In the genomic region with DNA sequence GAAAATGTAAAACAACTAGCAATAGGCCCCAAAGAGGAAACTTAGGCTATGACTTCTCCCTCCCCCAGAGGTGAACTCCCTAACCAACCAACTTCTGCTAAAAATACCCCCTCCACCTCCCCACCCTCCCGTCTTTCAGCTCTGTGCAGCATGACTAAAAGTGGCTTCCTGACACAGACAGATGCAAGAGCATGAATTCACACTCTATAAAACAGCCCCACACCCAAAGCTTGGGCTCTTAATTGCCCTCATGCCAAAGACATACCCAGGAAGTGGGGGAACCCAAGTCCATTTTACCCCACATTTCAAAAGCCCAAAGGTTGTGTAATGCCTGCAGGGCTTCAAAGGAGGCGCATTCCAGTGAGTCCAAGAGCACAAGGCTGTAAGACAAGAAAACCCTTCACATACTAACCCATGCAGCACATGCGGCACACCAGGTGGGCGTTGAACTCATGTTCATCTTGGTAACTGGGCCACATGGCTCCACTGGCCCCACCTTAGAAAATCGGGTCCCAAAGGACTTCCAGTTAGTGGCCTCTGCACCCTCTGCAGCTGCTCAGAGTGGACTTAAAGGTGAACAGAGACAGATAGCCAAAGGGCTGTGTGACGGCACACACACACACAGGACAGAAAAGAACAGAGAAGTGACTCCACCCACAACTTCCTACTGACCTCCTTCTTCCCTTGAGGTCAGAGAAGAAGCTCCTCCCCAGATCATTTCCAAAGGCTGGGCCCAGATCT, we compare ENCODE assay signal across 8 mouse cellular contexts.
DNase-seq lines count a peak whose midpoint lies in the region; ATAC-seq and TF ChIP-seq lines count a peak whose summit lies in the region.

No protein-coding gene starts in this region.

- no peak for TF ChIP-seq POLR2A in small intestine, adult 2 months (IDR thresholded peaks at IDR 0.05; ENCODE audit: low read depth, low read length)

- DNase-seq in kidney, postnatal 0 days (ENCODE audit: low spot score) = no peak
- no peak for DNase-seq in hindbrain, embryonic 11.5 days (ENCODE audit: low spot score)
- DNase-seq in forebrain, embryonic 11.5 days (ENCODE audit: low spot score) = no peak

- H3K27me3 ChIP-seq in kidney, postnatal 0 days (ENCODE audit: insufficient read depth, low read length) = no peaks in the 10 kb centered on the region
- H3K27me3 ChIP-seq in kidney, embryonic 15.5 days = no peaks in the 10 kb centered on the region
- H3K27me3 ChIP-seq in embryonic facial prominence, embryonic 15.5 days = no peaks in the 10 kb centered on the region
- no peaks in the 10 kb centered on the region for H3K27me3 ChIP-seq in limb, embryonic 15.5 days
- H3K27me3 ChIP-seq in small intestine, adult 2 months (ENCODE audit: control insufficient read depth, insufficient read depth, low read length) = no peaks in the 10 kb centered on the region
- H3K27me3 ChIP-seq in hindbrain, embryonic 11.5 days (ENCODE audit: control insufficient read depth, insufficient read depth, low read length) = no peaks in the 10 kb centered on the region
- no peaks in the 10 kb centered on the region for H3K27me3 ChIP-seq in forebrain, embryonic 11.5 days (ENCODE audit: control insufficient read depth, insufficient read depth, low read length)
- no peaks in the 10 kb centered on the region for H3K27me3 ChIP-seq in midbrain, embryonic 13.5 days

- H3K9ac ChIP-seq in kidney, postnatal 0 days (ENCODE audit: low read depth, low read length) = no peak overlapping the region
- no peak overlapping the region for H3K9ac ChIP-seq in kidney, embryonic 15.5 days
- H3K9ac ChIP-seq in embryonic facial prominence, embryonic 15.5 days = no peak overlapping the region
- H3K9ac ChIP-seq in limb, embryonic 15.5 days = no peak overlapping the region
- no peak overlapping the region for H3K9ac ChIP-seq in hindbrain, embryonic 11.5 days (ENCODE audit: low read depth, low read length)
- H3K9ac ChIP-seq in forebrain, embryonic 11.5 days (ENCODE audit: low read length) = no peak overlapping the region
- H3K9ac ChIP-seq in midbrain, embryonic 13.5 days (replicated peaks) = no peak overlapping the region

- 63% methylated on average over 6 of the region's 6 CpGs for WGBS in kidney, postnatal 0 days
- 62% methylated on average over 6 of the region's 6 CpGs for WGBS in kidney, embryonic 15.5 days
- 59% methylated on average over 6 of the region's 6 CpGs for WGBS in embryonic facial prominence, embryonic 15.5 days
- 49% methylated on average over 6 of the region's 6 CpGs for WGBS in limb, embryonic 15.5 days
- 57% methylated on average over 6 of the region's 6 CpGs for whole genome bisulfite sequencing in small intestine, adult 2 months
- WGBS in hindbrain, embryonic 11.5 days = 81% methylated on average over 6 of the region's 6 CpGs
- 80% methylated on average over 6 of the region's 6 CpGs for whole genome bisulfite sequencing in forebrain, embryonic 11.5 days
- 82% methylated on average over 6 of the region's 6 CpGs for WGBS in midbrain, embryonic 13.5 days

- H3K9me3 ChIP-seq in kidney, postnatal 0 days (replicated peaks; ENCODE audit: low read length) = no peaks in the 10 kb centered on the region
- H3K9me3 ChIP-seq in kidney, embryonic 15.5 days (replicated peaks) = no peaks in the 10 kb centered on the region
- H3K9me3 ChIP-seq in embryonic facial prominence, embryonic 15.5 days (replicated peaks) = no peaks in the 10 kb centered on the region
- no peaks in the 10 kb centered on the region for H3K9me3 ChIP-seq in limb, embryonic 15.5 days
- H3K9me3 ChIP-seq in hindbrain, embryonic 11.5 days (ENCODE audit: control insufficient read depth, low read length) = no peaks in the 10 kb centered on the region
- no peaks in the 10 kb centered on the region for H3K9me3 ChIP-seq in forebrain, embryonic 11.5 days (ENCODE audit: control insufficient read depth, low read length)
- H3K9me3 ChIP-seq in midbrain, embryonic 13.5 days = no peaks in the 10 kb centered on the region

- H3K36me3 ChIP-seq in kidney, postnatal 0 days (ENCODE audit: insufficient read depth, low read length) = no peaks in the 10 kb centered on the region
- H3K36me3 ChIP-seq in kidney, embryonic 15.5 days = no peaks in the 10 kb centered on the region
- no peaks in the 10 kb centered on the region for H3K36me3 ChIP-seq in embryonic facial prominence, embryonic 15.5 days
- no peaks in the 10 kb centered on the region for H3K36me3 ChIP-seq in limb, embryonic 15.5 days
- H3K36me3 ChIP-seq in small intestine, adult 2 months (ENCODE audit: control insufficient read depth, insufficient read depth, low read length) = no peaks in the 10 kb centered on the region
- H3K36me3 ChIP-seq in hindbrain, embryonic 11.5 days (ENCODE audit: control insufficient read depth, insufficient read depth, low read length) = no peaks in the 10 kb centered on the region
- H3K36me3 ChIP-seq in forebrain, embryonic 11.5 days (ENCODE audit: control insufficient read depth, insufficient read depth, low read length) = no peaks in the 10 kb centered on the region
- H3K36me3 ChIP-seq in midbrain, embryonic 13.5 days = no peaks in the 10 kb centered on the region

- no peak overlapping the region for H3K4me3 ChIP-seq in kidney, postnatal 0 days (replicated peaks; ENCODE audit: low read depth, low read length)
- no peak overlapping the region for H3K4me3 ChIP-seq in kidney, embryonic 15.5 days (replicated peaks)
- H3K4me3 ChIP-seq in embryonic facial prominence, embryonic 15.5 days (replicated peaks) = no peak overlapping the region
- H3K4me3 ChIP-seq in limb, embryonic 15.5 days = no peak overlapping the region
- peak overlapping the region; percentile 51 for H3K4me3 ChIP-seq in small intestine, adult 2 months (ENCODE audit: low read depth, low read length)
- H3K4me3 ChIP-seq in hindbrain, embryonic 11.5 days (ENCODE audit: low read depth, low read length) = no peak overlapping the region
- H3K4me3 ChIP-seq in forebrain, embryonic 11.5 days (ENCODE audit: low read depth, low read length) = no peak overlapping the region
- H3K4me3 ChIP-seq in midbrain, embryonic 13.5 days (replicated peaks) = no peak overlapping the region

- H3K4me2 ChIP-seq in kidney, postnatal 0 days (ENCODE audit: low read length) = no peak overlapping the region; the same call in 1 of the 2 replicates
- H3K4me2 ChIP-seq in kidney, embryonic 15.5 days = no peak overlapping the region
- H3K4me2 ChIP-seq in embryonic facial prominence, embryonic 15.5 days (replicated peaks) = no peak overlapping the region
- no peak overlapping the region for H3K4me2 ChIP-seq in limb, embryonic 15.5 days
- H3K4me2 ChIP-seq in hindbrain, embryonic 11.5 days (replicated peaks; ENCODE audit: low read depth, low read length) = no peak overlapping the region
- H3K4me2 ChIP-seq in forebrain, embryonic 11.5 days (ENCODE audit: low read depth, low read length, severe bottlenecking) = no peak overlapping the region
- H3K4me2 ChIP-seq in midbrain, embryonic 13.5 days (replicated peaks) = no peak overlapping the region

- peaks cover 13% of the 10 kb centered on the region for H3K4me1 ChIP-seq in kidney, postnatal 0 days (replicated peaks; ENCODE audit: insufficient read depth, low read length)
- peaks cover 26% of the 10 kb centered on the region for H3K4me1 ChIP-seq in kidney, embryonic 15.5 days
- H3K4me1 ChIP-seq in embryonic facial prominence, embryonic 15.5 days = peaks cover 16% of the 10 kb centered on the region
- peaks cover 18% of the 10 kb centered on the region for H3K4me1 ChIP-seq in limb, embryonic 15.5 days
- H3K4me1 ChIP-seq in small intestine, adult 2 months (ENCODE audit: control insufficient read depth, insufficient read depth, insufficient read length, low read length) = peaks cover 4% of the 10 kb centered on the region
- H3K4me1 ChIP-seq in hindbrain, embryonic 11.5 days (replicated peaks; ENCODE audit: control insufficient read depth, insufficient read depth, low read length) = 0 out of 2 replicates have a peak, but pooled peaks cover 2% of the 10 kb centered on the region
- 0 out of 2 replicates have a peak, but pooled peaks cover 2% of the 10 kb centered on the region for H3K4me1 ChIP-seq in forebrain, embryonic 11.5 days (replicated peaks; ENCODE audit: control insufficient read depth, insufficient read depth, low read length)
- peaks cover 20% of the 10 kb centered on the region for H3K4me1 ChIP-seq in midbrain, embryonic 13.5 days (replicated peaks)

- H3K27ac ChIP-seq in kidney, postnatal 0 days = peak overlapping the region; percentile 36; the same call in 1 of the 2 replicates
- H3K27ac ChIP-seq in kidney, embryonic 15.5 days = no peak overlapping the region
- H3K27ac ChIP-seq in embryonic facial prominence, embryonic 15.5 days (replicated peaks) = 0 out of 2 replicates have a peak overlapping the region, but pooled peaks have one; percentile 34
- 0 out of 2 replicates have a peak overlapping the region, but pooled peaks have one; percentile 19 for H3K27ac ChIP-seq in limb, embryonic 15.5 days
- peak overlapping the region; percentile 87 for H3K27ac ChIP-seq in small intestine, adult 2 months (ENCODE audit: insufficient read depth, low read depth, low read length)
- no peak overlapping the region for H3K27ac ChIP-seq in hindbrain, embryonic 11.5 days (ENCODE audit: low read depth, low read length)
- no peak overlapping the region for H3K27ac ChIP-seq in forebrain, embryonic 11.5 days (ENCODE audit: low read depth, low read length)
- H3K27ac ChIP-seq in midbrain, embryonic 13.5 days = no peak overlapping the region

- TF ChIP-seq CTCF in kidney, postnatal 0 days (IDR thresholded peaks at IDR 0.05; ENCODE audit: low read depth) = no peak
- no peak for TF ChIP-seq CTCF in small intestine, adult 2 months (IDR thresholded peaks at IDR 0.05; ENCODE audit: extremely low read depth, insufficient read length, insufficient replicate concordance, low read depth, low read length)

- ATAC-seq in kidney, postnatal 0 days (replicated peaks; ENCODE audit: low FRiP score, low read depth) = no peak
- ATAC-seq in kidney, embryonic 15.5 days (replicated peaks; ENCODE audit: low FRiP score) = no peak
- no peak for ATAC-seq in embryonic facial prominence, embryonic 15.5 days (ENCODE audit: insufficient number of reproducible peaks, low FRiP score, low TSS enrichment, low read depth)
- no peak; the same call in 1 of the 2 replicates for ATAC-seq in limb, embryonic 15.5 days (ENCODE audit: insufficient number of reproducible peaks, low FRiP score, low TSS enrichment, low read depth)
- ATAC-seq in hindbrain, embryonic 11.5 days (ENCODE audit: low FRiP score) = no peak
- ATAC-seq in forebrain, embryonic 11.5 days (replicated peaks; ENCODE audit: low FRiP score) = no peak
- ATAC-seq in midbrain, embryonic 13.5 days = no peak

Comparison
In these comparisons a context has a peak if more than half of its experiments do, and no peak if none do; other contexts are left out.
1. H3K27ac ChIP-seq: peak in kidney, postnatal 0 days (single experiment), embryonic facial prominence, embryonic 15.5 days (single experiment), limb, embryonic 15.5 days (single experiment) and small intestine, adult 2 months (single experiment); none in kidney, embryonic 15.5 days (single experiment), hindbrain, embryonic 11.5 days (single experiment), forebrain, embryonic 11.5 days (single experiment) and midbrain, embryonic 13.5 days (single experiment).